Mouse (Mus musculus): ENCODE results near the gene Lin7b.

Lin7b gene

GRCm38 (mm10) chr7:45353041-45353440 is 17.3 kb downstream of the Lin7b start:
- DNase-seq (ENCODE audit: low read depth), result no peak

DNA sequence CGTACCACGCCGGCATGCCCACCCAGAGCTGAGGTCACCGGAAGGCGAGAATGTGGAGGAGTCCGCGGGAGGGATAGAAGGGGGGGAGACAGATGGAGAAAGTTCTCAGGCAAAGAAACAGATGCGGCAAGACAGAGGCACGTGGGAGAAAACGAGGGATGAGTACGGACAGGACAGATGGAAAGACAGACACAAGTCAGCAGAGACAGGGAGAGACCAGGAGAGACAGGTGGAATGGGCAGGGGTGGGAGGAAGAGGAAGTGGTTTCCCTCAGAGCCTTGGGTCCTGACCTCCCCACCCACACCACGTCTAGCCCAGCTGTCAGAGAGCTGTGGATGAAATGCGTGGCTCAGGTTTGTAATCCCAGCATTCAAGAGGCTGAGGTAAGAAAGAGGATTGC is 23.5 kb downstream of the Lin7b start:
- no peak for DNase-seq (ENCODE audit: low read depth)

- no peak for DNase-seq (ENCODE audit: low read depth)
These were observed 26.8 kb downstream of the Lin7b start for GRCm38 (mm10) chr7:45343543-45343942.

DNA sequence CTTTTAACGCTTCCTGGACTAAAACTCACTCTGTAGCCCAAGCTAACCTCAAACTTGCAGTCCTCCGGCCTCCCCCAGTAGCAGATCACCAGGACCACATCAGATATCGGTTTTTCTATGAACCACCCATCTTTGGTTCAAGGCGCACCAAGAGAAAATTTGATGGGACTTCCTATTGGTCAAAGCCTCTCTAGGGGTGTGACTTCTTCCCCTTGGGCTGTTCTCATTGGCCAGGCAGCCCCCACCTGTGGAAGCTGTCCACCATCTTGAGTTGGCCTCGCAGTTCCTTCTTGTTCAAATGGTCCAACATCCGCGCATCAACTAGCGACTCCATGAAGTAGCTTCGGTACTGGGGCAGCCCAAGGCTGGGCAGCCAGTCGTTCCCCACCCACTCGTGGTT is 28.3 kb downstream of the Lin7b start:
- DNase-seq (ENCODE audit: low read depth), result no peak

DNA sequence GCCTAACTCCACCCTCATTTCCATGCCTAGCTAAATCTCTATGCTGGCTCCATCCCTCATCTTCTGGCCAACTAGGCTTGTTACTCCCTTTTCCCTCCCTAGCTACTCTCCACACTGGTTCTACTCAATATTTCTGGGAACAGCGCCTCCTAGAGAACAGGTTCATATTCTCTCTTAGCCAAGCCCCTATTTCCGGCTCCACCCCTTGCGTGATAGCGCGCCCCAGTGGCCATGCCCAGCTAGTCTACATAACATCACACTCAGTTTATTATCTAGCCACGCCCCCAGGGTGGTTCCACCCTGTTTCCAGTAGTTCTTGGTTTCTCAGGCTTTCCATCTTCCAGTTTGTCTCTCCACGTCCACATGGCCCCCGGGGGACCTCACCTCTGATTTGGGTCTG is 29.1 kb downstream of the Lin7b start:
- DNase-seq (ENCODE audit: low read depth), result peak; percentile 95

DNA sequence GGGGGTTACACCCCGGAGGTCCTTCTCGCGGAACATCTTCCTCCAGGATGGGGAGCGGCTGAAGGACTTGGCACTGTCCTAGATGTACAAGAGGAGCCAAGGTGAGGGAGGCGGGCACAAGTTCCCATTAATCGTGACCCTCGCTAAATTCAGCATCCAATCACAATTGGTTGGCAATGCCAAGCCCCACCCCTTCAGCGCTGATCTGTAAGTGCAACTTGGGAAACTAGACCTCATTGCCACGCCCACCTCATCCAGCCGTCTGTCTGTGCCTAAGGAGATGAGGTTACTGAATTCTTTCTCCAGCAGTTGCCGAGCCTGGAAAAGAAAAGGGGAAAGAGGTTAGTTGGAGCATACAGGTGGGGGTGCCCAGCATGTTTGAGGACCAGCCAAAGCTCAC is 29.7 kb downstream of the Lin7b start:
- no peak for DNase-seq (ENCODE audit: low read depth)

DNA sequence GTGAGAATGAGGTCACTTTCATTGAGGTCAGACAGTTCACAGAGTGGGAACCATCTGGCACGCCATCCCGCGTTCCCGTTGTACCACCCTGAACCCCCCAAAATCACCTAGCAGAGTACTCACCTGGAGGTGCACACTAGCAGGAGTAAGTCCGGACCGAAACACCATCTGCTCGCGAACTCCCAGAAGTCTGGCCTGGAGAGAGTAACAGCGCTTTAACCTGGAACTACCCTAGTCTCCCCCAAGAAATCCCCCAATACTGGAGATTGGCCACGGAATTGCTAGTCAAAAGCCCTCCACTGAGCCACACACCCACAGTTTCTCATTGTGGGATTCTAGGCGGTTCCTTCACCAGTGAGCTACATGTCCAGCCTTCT is 30.3 kb downstream of the Lin7b start:
- no peak for DNase-seq (ENCODE audit: low read depth)

DNA sequence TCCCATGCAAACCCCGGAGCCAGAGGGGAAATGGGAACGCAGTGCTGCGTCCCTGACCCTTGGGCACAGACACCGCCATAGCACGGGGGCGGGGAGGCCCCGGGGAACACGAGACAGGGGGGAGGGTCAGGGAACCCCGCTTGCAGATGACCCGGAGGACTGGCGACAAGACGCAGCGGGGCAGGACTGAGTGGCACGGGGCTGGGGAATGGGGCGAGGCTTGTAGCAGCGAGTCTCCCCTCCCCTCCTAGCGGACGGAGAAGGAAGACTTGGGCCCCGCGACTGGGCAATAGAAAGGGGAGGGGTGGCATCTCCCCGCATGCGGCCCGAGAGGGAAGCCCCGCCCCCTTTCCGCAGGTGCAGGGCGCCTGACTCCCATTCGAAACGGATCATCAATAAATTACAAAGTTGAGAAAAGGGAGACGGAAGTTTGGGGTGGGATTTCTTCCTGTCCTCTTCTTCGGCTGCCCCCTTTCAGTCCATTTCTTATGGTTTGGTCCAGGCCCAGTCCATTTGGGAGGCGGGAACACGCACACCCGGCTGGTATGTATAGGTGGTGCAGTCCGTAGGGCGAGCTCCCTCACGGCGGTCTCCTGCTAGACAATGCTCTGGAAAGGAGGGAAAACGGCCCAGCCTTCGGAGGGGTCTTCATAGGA is 30.8 kb downstream of the Lin7b start:
- DNase-seq (ENCODE audit: low read depth), result no peak

DNA sequence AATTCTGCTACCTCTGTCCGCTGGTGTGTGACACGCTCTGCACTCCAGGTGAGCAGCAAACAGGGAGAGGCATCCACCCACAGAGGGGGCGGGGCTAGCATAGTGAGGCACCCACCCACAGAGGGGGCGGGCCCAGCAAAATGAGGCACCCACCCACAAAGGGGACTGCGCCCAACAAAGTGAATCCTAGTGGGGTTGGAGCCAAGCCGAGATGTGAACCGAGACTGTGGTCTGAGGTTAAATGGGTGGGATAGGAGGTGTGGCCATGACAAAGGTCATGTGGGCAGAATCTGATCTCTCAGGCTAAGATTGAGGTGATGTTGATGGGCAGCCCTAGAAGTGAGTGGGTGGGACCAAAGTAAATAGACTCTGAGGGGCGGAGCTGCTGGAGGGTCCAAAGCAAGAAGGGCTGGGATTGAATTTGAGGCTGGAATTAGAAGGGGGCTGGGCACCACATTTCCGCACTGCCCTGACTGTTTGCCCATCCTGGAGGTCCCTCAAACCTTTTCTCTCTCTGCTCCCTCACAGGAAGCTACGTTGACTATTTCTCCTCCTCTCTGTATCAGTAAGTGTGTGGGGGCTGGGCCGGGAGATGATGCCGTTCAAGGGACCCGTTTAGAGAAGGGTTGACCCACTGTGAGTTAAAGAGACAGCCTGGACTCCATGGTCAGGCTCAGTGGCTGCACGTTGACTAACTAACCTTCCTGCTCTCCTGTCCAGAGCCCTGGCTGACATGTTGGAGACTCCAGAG is 32.0 kb downstream of the Lin7b start:
- no peak for DNase-seq (ENCODE audit: low read depth)

- no peak for DNase-seq (ENCODE audit: low read depth)
These were observed 32.9 kb downstream of the Lin7b start for GRCm38 (mm10) chr7:45337469-45337868.

DNA sequence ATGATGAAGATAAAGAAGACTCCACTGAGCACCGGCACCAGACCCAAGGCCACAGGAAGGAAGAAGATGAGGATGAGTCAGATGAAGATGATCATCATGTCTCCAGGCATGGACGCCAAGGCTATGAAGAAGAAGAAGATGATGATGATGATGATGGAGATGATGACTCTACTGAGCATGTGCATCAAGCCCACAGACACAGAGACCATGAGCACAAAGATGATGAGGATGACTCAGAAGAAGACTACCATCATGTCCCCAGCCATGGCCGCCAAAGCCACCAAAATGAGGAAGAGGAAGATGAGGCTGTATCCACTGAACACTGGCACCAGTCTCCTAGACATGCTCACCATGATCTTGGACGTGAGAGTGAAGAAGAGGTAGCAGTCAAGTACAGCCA is 34.1 kb downstream of the Lin7b start:
- DNase-seq (ENCODE audit: low read depth), result no peak

DNA sequence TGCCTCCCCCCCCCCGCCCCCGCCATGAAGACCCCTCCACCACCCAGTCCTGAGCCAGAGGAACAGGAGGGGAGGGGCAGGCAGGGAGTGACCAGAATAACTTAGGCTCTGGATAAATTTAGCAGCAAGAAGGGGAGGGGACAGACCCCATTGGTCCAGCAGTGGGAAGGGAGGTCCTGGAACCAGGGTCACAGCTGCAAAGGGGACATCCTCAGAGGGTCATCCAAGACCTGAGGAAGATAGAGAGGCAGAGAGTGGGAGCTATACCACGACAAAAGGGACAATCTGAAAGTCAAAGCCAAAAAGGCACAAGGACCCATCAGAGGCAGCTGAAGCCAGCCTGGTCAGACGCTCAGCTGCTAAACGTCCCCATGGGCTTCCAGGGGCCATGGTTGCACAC is 35.3 kb downstream of the Lin7b start, which contains the start of gene Hrc:
TSS of gene Hrc (plus strand) at position 235 of the 400 bp plus-strand sequence.
- no peak for DNase-seq (ENCODE audit: low read depth)

GRCm38 (mm10) chr7:45334605-45335004 is 35.8 kb downstream of the Lin7b start:
- DNase-seq (ENCODE audit: low read depth), result no peak

GRCm38 (mm10) chr7:45333431-45333982 is 36.9 kb downstream of the Lin7b start, which contains the start of gene Trpm4:
Gene Trpm4, minus strand, starts transcription at chr7:45333780.
- DNase-seq (ENCODE audit: low read depth), result no peak

- DNase-seq (ENCODE audit: low read depth), result no peak
These were observed 37.5 kb downstream of the Lin7b start for GRCm38 (mm10) chr7:45332685-45333425.

GRCm38 (mm10) chr7:45331502-45331901 is 38.9 kb downstream of the Lin7b start:
- DNase-seq (ENCODE audit: low read depth), result no peak

GRCm38 (mm10) chr7:45328841-45329475 is 41.4 kb downstream of the Lin7b start:
- no peak for DNase-seq (ENCODE audit: low read depth)

DNA sequence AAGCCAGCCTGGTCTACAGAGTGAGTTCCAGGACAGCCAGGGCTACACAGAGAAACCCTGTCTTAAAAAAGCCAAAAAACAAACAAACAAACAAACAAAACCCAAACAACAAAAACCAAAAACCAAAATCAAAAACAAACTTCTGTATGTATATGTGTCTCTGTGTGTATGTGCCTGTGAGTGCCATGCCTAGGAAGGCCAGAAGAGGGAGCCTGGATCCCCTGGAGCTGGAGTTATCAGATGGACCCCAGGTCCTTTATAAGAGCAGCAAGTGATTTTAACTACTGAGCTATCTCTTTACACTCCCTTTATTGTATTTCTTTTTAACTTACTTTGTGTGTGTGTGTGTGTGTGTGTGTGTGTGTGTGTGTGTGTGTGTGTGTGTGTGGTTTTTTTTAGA is 44.6 kb downstream of the Lin7b start:
- DNase-seq (ENCODE audit: low read depth), result no peak

- no peak for DNase-seq (ENCODE audit: low read depth)
These were observed 47.3 kb downstream of the Lin7b start for GRCm38 (mm10) chr7:45323069-45323468.

DNA sequence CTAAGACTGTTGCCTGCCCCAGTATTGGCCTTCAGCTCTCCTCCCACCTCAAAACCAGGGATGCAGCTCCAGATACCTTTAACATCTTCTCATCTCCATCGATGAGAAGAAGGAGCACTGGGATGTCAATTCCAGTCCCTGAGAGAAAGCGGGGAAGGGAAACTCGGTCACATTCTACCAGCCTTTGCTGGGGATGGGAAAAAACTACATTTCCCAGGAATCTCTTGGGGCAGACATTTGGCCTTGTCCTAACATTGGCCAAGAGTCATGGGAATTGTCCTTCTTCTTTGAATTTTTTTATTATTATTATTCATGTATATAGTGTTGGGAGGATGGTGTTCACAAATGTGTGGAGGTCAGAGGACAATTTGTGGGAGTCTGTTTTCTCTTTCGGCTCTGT is 48.1 kb downstream of the Lin7b start:
- DNase-seq (ENCODE audit: low read depth), result no peak
